Mouse (Mus musculus): ENCODE measurements around the gene C2cd2. TPM values are rescaled to one million over a fixed set of nuclear protein-coding genes. Genes with fewer than 3 reads are reported as not detected.

C2cd2 gene
- total RNA-seq, 2 experiments from 2014 or later = 17.5 to 26.6 TPM

GRCm38 (mm10) chr16:97906337-97906736 lies 56.1 kb downstream of the C2cd2 start:
- intact Hi-C loops (cut with DNase I) = no loop called here
- DNase-seq (ENCODE audit: extremely low spot score in 1 of 2, low spot score in 2 of 2) = no peak

GRCm38 (mm10) chr16:97905449-97905991 lies 56.9 kb downstream of the C2cd2 start:
- DNase-seq (ENCODE audit: extremely low spot score in 1 of 2, low spot score in 2 of 2) = no peak
- intact Hi-C loops (cut with DNase I) = no loop called here

GRCm38 (mm10) chr16:97904035-97904434 lies 58.4 kb downstream of the C2cd2 start:
- DNase-seq (ENCODE audit: extremely low spot score in 1 of 2, low spot score in 2 of 2) = no peak

GRCm38 (mm10) chr16:97897346-97898024 lies 64.9 kb downstream of the C2cd2 start:
- intact Hi-C loops (cut with DNase I) = no loop called here
- DNase-seq (ENCODE audit: extremely low spot score in 1 of 2, low spot score in 2 of 2) = peak in 1 of 2 experiments; percentile 43

More at GRCm38 (mm10) chr16:97904035-97904434, 58.4 kb downstream of the C2cd2 start:
- intact Hi-C loops (cut with DNase I) = no loop called here

- DNase-seq (ENCODE audit: extremely low spot score in 1 of 2, low spot score in 2 of 2) = no peak
- intact Hi-C loops (cut with DNase I) = no loop called here
These were observed 74.6 kb downstream of the C2cd2 start for GRCm38 (mm10) chr16:97887762-97888161.

GRCm38 (mm10) chr16:97883696-97884095 lies 78.7 kb downstream of the C2cd2 start:
- intact Hi-C loops (cut with DNase I) = no loop called here
- no peak for DNase-seq (ENCODE audit: extremely low spot score in 1 of 2, low spot score in 2 of 2)

GRCm38 (mm10) chr16:97882891-97883290 lies 79.5 kb downstream of the C2cd2 start:
- intact Hi-C loops (cut with DNase I) = no loop called here
- DNase-seq (ENCODE audit: extremely low spot score in 1 of 2, low spot score in 2 of 2) = no peak

- intact Hi-C loops (cut with DNase I) = no loop called here
- peak in 1 of 2 experiments; percentile 49 for DNase-seq (ENCODE audit: extremely low spot score in 1 of 2, low spot score in 2 of 2)
These were observed 83.3 kb downstream of the C2cd2 start for GRCm38 (mm10) chr16:97879134-97879533.

GRCm38 (mm10) chr16:97877502-97877901 lies 84.9 kb downstream of the C2cd2 start:
- intact Hi-C loops (cut with DNase I) = no loop called here
- DNase-seq (ENCODE audit: extremely low spot score in 1 of 2, low spot score in 2 of 2) = no peak

GRCm38 (mm10) chr16:97875101-97875500 lies 87.3 kb downstream of the C2cd2 start:
- intact Hi-C loops (cut with DNase I) = no loop called here
- no peak for DNase-seq (ENCODE audit: extremely low spot score in 1 of 2, low spot score in 2 of 2)

GRCm38 (mm10) chr16:97874376-97874775 lies 88.0 kb downstream of the C2cd2 start:
- no peak for DNase-seq (ENCODE audit: extremely low spot score in 1 of 2, low spot score in 2 of 2)
- intact Hi-C loops (cut with DNase I) = no loop called here

GRCm38 (mm10) chr16:97872657-97873056 lies 89.7 kb downstream of the C2cd2 start:
- DNase-seq (ENCODE audit: extremely low spot score in 1 of 2, low spot score in 2 of 2) = peak in 1 of 2 experiments; percentile 34

GRCm38 (mm10) chr16:97869193-97870102 lies 93.0 kb downstream of the C2cd2 start:
- intact Hi-C loops (cut with DNase I) = no loop called here

More at GRCm38 (mm10) chr16:97872657-97873056, 89.7 kb downstream of the C2cd2 start:
- intact Hi-C loops (cut with DNase I) = no loop called here

GRCm38 (mm10) chr16:97863932-97864467 lies 98.4 kb downstream of the C2cd2 start:
- intact Hi-C loops (cut with DNase I) = no loop called here

More at GRCm38 (mm10) chr16:97869193-97870102, 93.0 kb downstream of the C2cd2 start:
- no peak for DNase-seq (ENCODE audit: extremely low spot score in 1 of 2, low spot score in 2 of 2)

GRCm38 (mm10) chr16:97856050-97856449 lies 106.3 kb downstream of the C2cd2 start:
- no peak for DNase-seq (ENCODE audit: extremely low spot score in 1 of 2, low spot score in 2 of 2)
- intact Hi-C loops (cut with DNase I) = no loop called here

More at GRCm38 (mm10) chr16:97863932-97864467, 98.4 kb downstream of the C2cd2 start:
- DNase-seq (ENCODE audit: extremely low spot score in 1 of 2, low spot score in 2 of 2) = no peak

- intact Hi-C loops (cut with DNase I) = loop anchor here (5.0 kb wide), 2 partner anchors 70 to 110 kb away; partner anchors contain the start of genes C2cd2 and Zbtb21
These were observed 110.6 kb downstream of the C2cd2 start, which contains the start of gene Prdm15 for GRCm38 (mm10) chr16:97851741-97852319. Gene Prdm15, minus strand, starts transcription at chr16:97851850.

GRCm38 (mm10) chr16:97851061-97851740 lies 111.2 kb downstream of the C2cd2 start:
- intact Hi-C loops (cut with DNase I) = loop anchor here (5.0 kb wide), 2 partner anchors 71 to 111 kb away; partner anchors contain the start of genes C2cd2 and Zbtb21
- peak; percentile 74 to 94 for DNase-seq (ENCODE audit: extremely low spot score in 1 of 2, low spot score in 2 of 2)

More at GRCm38 (mm10) chr16:97851741-97852319, 110.6 kb downstream of the C2cd2 start, which contains the start of gene Prdm15:
- DNase-seq (ENCODE audit: extremely low spot score in 1 of 2, low spot score in 2 of 2) = peak; percentile 82 to 94

GRCm38 (mm10) chr16:97850667-97851060 lies 111.7 kb downstream of the C2cd2 start:
- intact Hi-C loops (cut with DNase I) = loop anchor here (5.0 kb wide), 2 partner anchors 72 to 112 kb away; partner anchors contain the start of genes C2cd2 and Zbtb21
- DNase-seq (ENCODE audit: extremely low spot score in 1 of 2, low spot score in 2 of 2) = peak in 1 of 2 experiments; percentile 67

Measured in left cerebral cortex, postnatal 10 days (tissue).